Mouse (Mus musculus): Measurements from ENCODE around the gene Trp53bp1. TPM values are rescaled to one million over a fixed set of nuclear protein-coding genes. Genes with fewer than 3 reads are reported as not detected.

Gene Trp53bp1
- 50.7 and 53.1 TPM in 2 replicates for polyA plus RNA-seq (2015; fragmentation: Nextera tagmentation; extraction: Ambion mirVana)

- H3K9me3 ChIP-seq (ENCODE audit: control insufficient read depth, low read length) = no peaks in the 10 kb centered on the region
- H3K4me2 ChIP-seq (ENCODE audit: low read depth, low read length) = peak within 1 kb of the TSS; percentile 68
- H3K27me3 ChIP-seq (ENCODE audit: control insufficient read depth, insufficient read depth, low read depth, low read length) = no peaks in the 10 kb centered on the region
- H3K36me3 ChIP-seq (ENCODE audit: control insufficient read depth, insufficient read depth, low read length) = peaks cover 6% of the 10 kb centered on the region
- peak within 1 kb of the TSS; percentile 79 for H3K4me3 ChIP-seq (ENCODE audit: low read length)
- WGBS = under 1% methylated on average over 37 of the region's 37 CpGs
- peak within 1 kb of the TSS; percentile 56 for H3K27ac ChIP-seq (ENCODE audit: low read length)
- H3K9ac ChIP-seq (ENCODE audit: low read length) = peak within 1 kb of the TSS; percentile 81
- peak; percentile 100 for ATAC-seq (ENCODE audit: low read depth)
- H3K4me1 ChIP-seq (replicated peaks; ENCODE audit: control insufficient read depth, insufficient read depth, low read length) = peaks cover 6% of the 10 kb centered on the region; the same call in 1 of the 2 replicates
Observed at GRCm38 (mm10) chr2:121271236-121271927, at the start of gene Trp53bp1. Gene Trp53bp1 (minus strand): TSS chr2:121271407.

- Histone ChIP-seq H3K27ac (ENCODE audit: low read length) (no peak overlapping the region), H3K4me2 (ENCODE audit: low read depth, low read length) (no peak overlapping the region), H3K27me3 (ENCODE audit: control insufficient read depth, insufficient read depth, low read depth, low read length) (no peaks in the 10 kb centered on the region), H3K9ac (ENCODE audit: low read length) (no peak overlapping the region), H3K36me3 (ENCODE audit: control insufficient read depth, insufficient read depth, low read length) (no peaks in the 10 kb centered on the region), H3K4me3 (ENCODE audit: low read length) (no peak overlapping the region), H3K4me1 (replicated peaks; ENCODE audit: control insufficient read depth, insufficient read depth, low read length) (no peaks in the 10 kb centered on the region), H3K9me3 (ENCODE audit: control insufficient read depth, low read length) (no peaks in the 10 kb centered on the region)
- no peak for ATAC-seq (ENCODE audit: low read depth)
- WGBS = 57% methylated on average over 8 of the region's 8 CpGs
Observed at GRCm38 (mm10) chr2:121316278-121316677, 45.1 kb upstream of the Trp53bp1 start.

GRCm38 (mm10) chr2:121308997-121309416 is 37.8 kb upstream of the Trp53bp1 start:
- Histone ChIP-seq H3K27me3 (ENCODE audit: control insufficient read depth, insufficient read depth, low read depth, low read length) (no peaks in the 10 kb centered on the region), H3K9me3 (ENCODE audit: control insufficient read depth, low read length) (no peaks in the 10 kb centered on the region), H3K4me3 (ENCODE audit: low read length) (no peak overlapping the region), H3K27ac (ENCODE audit: low read length) (no peak overlapping the region), H3K4me1 (replicated peaks; ENCODE audit: control insufficient read depth, insufficient read depth, low read length) (peaks cover 10% of the 10 kb centered on the region; the same call in 1 of the 2 replicates), H3K4me2 (ENCODE audit: low read depth, low read length) (peak overlapping the region; percentile 49), H3K36me3 (ENCODE audit: control insufficient read depth, insufficient read depth, low read length) (no peaks in the 10 kb centered on the region), H3K9ac (ENCODE audit: low read length) (peak overlapping the region; percentile 39; the same call in 1 of the 2 replicates)
- 16% methylated on average over 5 of the region's 5 CpGs for WGBS
- ATAC-seq (ENCODE audit: low read depth) = peak; percentile 60

- no peaks in the 10 kb centered on the region for H3K9me3 ChIP-seq (ENCODE audit: control insufficient read depth, low read length)
- 45% methylated on average over 10 of the region's 10 CpGs for WGBS
- H3K36me3 ChIP-seq (ENCODE audit: control insufficient read depth, insufficient read depth, low read length) = no peaks in the 10 kb centered on the region
- H3K4me3 ChIP-seq (ENCODE audit: low read length) = no peak overlapping the region
- H3K9ac ChIP-seq (ENCODE audit: low read length) = no peak overlapping the region
- no peak for ATAC-seq (ENCODE audit: low read depth)
- H3K4me1 ChIP-seq (replicated peaks; ENCODE audit: control insufficient read depth, insufficient read depth, low read length) = peaks cover 16% of the 10 kb centered on the region
- no peak overlapping the region for H3K27ac ChIP-seq (ENCODE audit: low read length)
- no peak overlapping the region for H3K4me2 ChIP-seq (ENCODE audit: low read depth, low read length)
- peaks cover 5% of the 10 kb centered on the region; the same call in 1 of the 2 replicates for H3K27me3 ChIP-seq (ENCODE audit: control insufficient read depth, insufficient read depth, low read depth, low read length)
Observed at GRCm38 (mm10) chr2:121300036-121300435, 28.8 kb upstream of the Trp53bp1 start.

- H3K9ac ChIP-seq (ENCODE audit: low read length) = no peak overlapping the region
- no peaks in the 10 kb centered on the region for H3K9me3 ChIP-seq (ENCODE audit: control insufficient read depth, low read length)
- peaks cover 21% of the 10 kb centered on the region for H3K4me1 ChIP-seq (replicated peaks; ENCODE audit: control insufficient read depth, insufficient read depth, low read length)
- 83% methylated on average over 17 of the region's 17 CpGs for WGBS
- no peaks in the 10 kb centered on the region for H3K36me3 ChIP-seq (ENCODE audit: control insufficient read depth, insufficient read depth, low read length)
- peaks cover 5% of the 10 kb centered on the region; the same call in 1 of the 2 replicates for H3K27me3 ChIP-seq (ENCODE audit: control insufficient read depth, insufficient read depth, low read depth, low read length)
- no peak overlapping the region for H3K27ac ChIP-seq (ENCODE audit: low read length)
- no peak for ATAC-seq (ENCODE audit: low read depth)
- H3K4me3 ChIP-seq (ENCODE audit: low read length) = no peak overlapping the region
- H3K4me2 ChIP-seq (ENCODE audit: low read depth, low read length) = no peak overlapping the region
Observed at GRCm38 (mm10) chr2:121299471-121299870, 28.3 kb upstream of the Trp53bp1 start.

GRCm38 (mm10) chr2:121298131-121298530 is 26.9 kb upstream of the Trp53bp1 start:
- H3K4me3 ChIP-seq (ENCODE audit: low read length) = no peak overlapping the region

GRCm38 (mm10) chr2:121297701-121298100 is 26.5 kb upstream of the Trp53bp1 start:
- whole genome bisulfite sequencing = 20% methylated on average over 9 of the region's 9 CpGs
- H3K9me3 ChIP-seq (ENCODE audit: control insufficient read depth, low read length) = no peaks in the 10 kb centered on the region
- no peak overlapping the region for H3K4me2 ChIP-seq (ENCODE audit: low read depth, low read length)
- H3K4me3 ChIP-seq (ENCODE audit: low read length) = no peak overlapping the region
- H3K36me3 ChIP-seq (ENCODE audit: control insufficient read depth, insufficient read depth, low read length) = no peaks in the 10 kb centered on the region
- ATAC-seq (ENCODE audit: low read depth) = no peak
- no peak overlapping the region for H3K9ac ChIP-seq (ENCODE audit: low read length)
- no peak overlapping the region for H3K27ac ChIP-seq (ENCODE audit: low read length)
- peaks cover 28% of the 10 kb centered on the region for H3K4me1 ChIP-seq (replicated peaks; ENCODE audit: control insufficient read depth, insufficient read depth, low read length)
- peaks cover 5% of the 10 kb centered on the region; the same call in 1 of the 2 replicates for H3K27me3 ChIP-seq (ENCODE audit: control insufficient read depth, insufficient read depth, low read depth, low read length)

More at GRCm38 (mm10) chr2:121298131-121298530, 26.9 kb upstream of the Trp53bp1 start:
- Histone ChIP-seq H3K9me3 (ENCODE audit: control insufficient read depth, low read length) (no peaks in the 10 kb centered on the region), H3K9ac (ENCODE audit: low read length) (no peak overlapping the region), H3K27ac (ENCODE audit: low read length) (no peak overlapping the region), H3K4me2 (ENCODE audit: low read depth, low read length) (no peak overlapping the region), H3K27me3 (ENCODE audit: control insufficient read depth, insufficient read depth, low read depth, low read length) (peaks cover 5% of the 10 kb centered on the region; the same call in 1 of the 2 replicates), H3K4me1 (replicated peaks; ENCODE audit: control insufficient read depth, insufficient read depth, low read length) (peaks cover 28% of the 10 kb centered on the region), H3K36me3 (ENCODE audit: control insufficient read depth, insufficient read depth, low read length) (no peaks in the 10 kb centered on the region)
- 9% methylated on average over 8 of the region's 8 CpGs for WGBS
- ATAC-seq (ENCODE audit: low read depth) = no peak; the same call in 1 of the 2 replicates

GRCm38 (mm10) chr2:121296754-121297231 is 25.6 kb upstream of the Trp53bp1 start:
- 13% methylated on average over 6 of the region's 6 CpGs for WGBS
- no peaks in the 10 kb centered on the region for H3K36me3 ChIP-seq (ENCODE audit: control insufficient read depth, insufficient read depth, low read length)
- no peak overlapping the region for H3K27ac ChIP-seq (ENCODE audit: low read length)
- peaks cover 5% of the 10 kb centered on the region; the same call in 1 of the 2 replicates for H3K27me3 ChIP-seq (ENCODE audit: control insufficient read depth, insufficient read depth, low read depth, low read length)
- peaks cover 28% of the 10 kb centered on the region for H3K4me1 ChIP-seq (replicated peaks; ENCODE audit: control insufficient read depth, insufficient read depth, low read length)
- no peaks in the 10 kb centered on the region for H3K9me3 ChIP-seq (ENCODE audit: control insufficient read depth, low read length)
- ATAC-seq (ENCODE audit: low read depth) = no peak
- peak overlapping the region; percentile 71 for H3K4me2 ChIP-seq (ENCODE audit: low read depth, low read length)
- peak overlapping the region; percentile 53; the same call in 1 of the 2 replicates for H3K4me3 ChIP-seq (ENCODE audit: low read length)
- H3K9ac ChIP-seq (ENCODE audit: low read length) = no peak overlapping the region

Measured in lung, embryonic 16.5 days (tissue).